Mouse (Mus musculus) urinary bladder, adult 2 months (tissue): ENCODE measurements around the gene Cabcoco1. TPM values are rescaled to one million over a fixed set of nuclear protein-coding genes. Genes with fewer than 3 reads are reported as not detected.

Experiments
- DNase-seq: peaks from one replicate; pipeline ENCODE4 v3.0.0; 2022; ENCODE audit warnings: low spot score
- polyA plus RNA-seq: library from polyadenylated mRNA; depleted of rRNA; stranded (reverse); fragments of >200 nt; gene quantifications from 2 replicates; pipeline ENCODE4 v1.2.3, GENCODE M21; 2012; rRNA removed

Cabcoco1 gene
- polyA plus RNA-seq: 2.6 and 3.6 TPM in 2 replicates

DNA sequence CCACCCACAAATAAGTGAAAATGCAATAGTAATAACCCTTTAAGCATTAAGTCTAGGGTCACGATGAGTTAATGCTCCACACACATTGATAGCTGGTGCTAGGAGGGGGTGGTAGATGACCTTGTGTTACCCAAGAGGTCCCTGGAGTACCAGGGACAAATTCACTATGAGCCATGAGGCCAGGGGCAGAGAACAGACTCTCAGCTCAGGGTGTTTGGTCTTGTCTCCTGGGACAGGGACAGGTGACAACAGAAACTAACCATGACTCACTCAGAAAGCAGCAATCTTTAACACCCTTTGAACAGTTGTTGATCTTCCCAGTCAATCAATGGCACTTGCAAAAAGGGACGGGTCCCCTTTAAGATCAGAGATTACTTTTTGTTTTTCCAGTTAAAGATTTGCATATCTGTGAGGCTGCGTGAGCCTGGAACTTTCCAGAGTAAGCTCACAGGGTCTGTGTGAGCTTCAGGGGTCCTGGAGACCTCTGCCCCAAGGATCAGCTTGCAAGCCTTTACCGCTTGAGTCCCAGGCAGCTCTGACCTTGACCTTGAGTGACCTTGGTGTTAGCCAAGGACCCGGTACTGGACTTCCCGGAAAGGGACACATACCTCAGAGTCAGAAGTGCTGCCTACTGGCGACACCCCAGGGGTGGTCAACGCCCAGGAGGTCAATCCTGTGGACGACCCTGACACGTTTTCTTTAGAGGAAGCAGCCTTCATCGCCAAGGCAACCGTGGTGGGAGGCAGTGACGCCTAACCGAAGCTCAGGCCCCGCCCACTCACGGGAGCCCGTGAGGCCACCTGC, at the start of gene Cabcoco1:
TSS of gene Cabcoco1 (minus strand) at position 758 of the 804 bp plus-strand sequence.
- peak; percentile 37 for DNase-seq

- DNase-seq: no peak
These were observed 48.0 kb upstream of the Cabcoco1 start for GRCm38 (mm10) chr10:68589530-68590252.

- DNase-seq: no peak
These were observed 45.8 kb upstream of the Cabcoco1 start for GRCm38 (mm10) chr10:68587416-68588040.

- DNase-seq: no peak
These were observed 35.6 kb upstream of the Cabcoco1 start for GRCm38 (mm10) chr10:68577321-68577720.

DNA sequence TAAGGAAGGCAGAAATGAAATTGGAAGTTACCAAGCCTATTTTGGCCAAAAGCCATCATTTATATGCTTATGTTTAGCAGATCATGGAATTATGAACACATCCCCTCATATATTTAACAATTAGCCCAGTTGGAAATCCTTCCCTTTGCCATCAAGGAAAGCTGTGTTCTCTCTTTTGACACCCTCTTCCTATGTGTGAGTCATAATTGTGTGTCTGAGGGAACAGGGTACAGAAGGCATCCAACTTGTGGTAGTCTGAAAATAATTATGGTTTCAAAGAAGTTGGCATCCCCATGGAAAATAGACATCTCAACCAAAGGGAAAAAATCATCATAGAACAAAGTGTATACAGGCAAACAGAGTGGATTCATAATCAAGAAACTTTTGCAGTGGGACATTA, 26.5 kb upstream of the Cabcoco1 start:
- DNase-seq: no peak

DNA sequence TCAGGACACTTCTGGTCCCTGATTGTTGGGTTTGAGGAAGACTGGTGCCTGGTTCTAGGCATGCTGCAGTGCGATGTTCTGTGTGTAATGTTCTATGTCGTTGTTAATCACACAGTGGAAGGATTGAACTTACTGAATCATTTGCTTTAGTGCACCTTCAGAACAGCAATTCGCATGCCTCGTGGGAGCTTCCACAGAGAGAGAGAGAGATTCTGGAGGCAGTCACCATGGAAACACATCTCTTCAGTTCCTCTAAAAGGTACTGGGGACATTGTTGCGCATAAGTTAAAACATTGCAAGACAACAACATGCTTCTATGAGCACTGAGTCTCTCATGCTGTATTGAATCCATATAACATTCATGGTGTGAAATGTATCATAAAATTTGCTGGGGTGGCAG, 20.6 kb upstream of the Cabcoco1 start:
- no peak for DNase-seq

DNA sequence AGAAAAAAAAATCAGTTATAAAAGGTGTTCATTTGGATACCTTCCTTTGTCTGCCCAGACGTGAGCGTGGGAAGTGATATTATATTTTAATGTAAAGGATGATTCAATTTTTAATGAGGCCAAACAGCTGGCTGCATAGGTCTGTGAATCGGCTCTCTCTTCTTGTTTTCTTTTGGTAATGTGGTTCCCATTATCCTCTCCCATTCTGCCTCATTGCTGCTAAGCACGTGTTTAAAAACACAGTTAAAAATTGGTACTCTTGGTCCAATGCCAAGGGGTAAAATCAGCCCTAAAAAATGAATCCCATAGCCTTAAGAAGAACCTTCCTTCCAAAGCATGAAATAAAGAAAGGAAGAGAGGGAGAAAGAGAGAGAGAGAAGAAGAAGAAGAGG, 17.1 kb upstream of the Cabcoco1 start:
- no peak for DNase-seq

GRCm38 (mm10) chr10:68558105-68558827, 16.6 kb upstream of the Cabcoco1 start:
- no peak for DNase-seq

DNA sequence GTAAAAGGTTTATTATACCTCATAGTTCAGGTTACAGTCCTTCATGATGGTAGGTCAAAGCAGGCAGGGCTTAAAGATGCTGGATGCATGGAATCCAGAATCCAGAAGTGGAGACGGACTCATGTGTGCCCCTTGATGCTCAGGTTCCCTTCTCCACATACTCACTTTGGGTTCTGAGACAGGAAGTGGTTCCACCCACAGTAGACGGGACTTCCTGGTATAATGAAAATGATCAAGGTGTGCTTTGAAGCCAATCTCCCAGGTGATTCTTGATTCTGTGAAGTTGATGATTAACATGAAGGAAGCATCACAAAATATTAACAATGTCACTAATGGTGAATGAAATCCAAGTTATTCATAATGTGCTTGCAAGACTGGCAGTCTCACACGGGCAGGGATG, 12.0 kb upstream of the Cabcoco1 start:
- DNase-seq: no peak

GRCm38 (mm10) chr10:68552556-68552955, 10.9 kb upstream of the Cabcoco1 start:
- no peak for DNase-seq

GRCm38 (mm10) chr10:68551316-68551715, 9.6 kb upstream of the Cabcoco1 start:
- DNase-seq: no peak

GRCm38 (mm10) chr10:68550668-68551267, 9.1 kb upstream of the Cabcoco1 start:
- DNase-seq: no peak

- no peak for DNase-seq
These were observed 1.4 kb upstream of the Cabcoco1 start for GRCm38 (mm10) chr10:68543107-68543506.

GRCm38 (mm10) chr10:68541943-68542420, 286 bp upstream of the Cabcoco1 start:
- no peak for DNase-seq

GRCm38 (mm10) chr10:68540612-68541011, 1.1 kb downstream of the Cabcoco1 start:
- DNase-seq: no peak

- no peak for DNase-seq
These were observed 4.3 kb downstream of the Cabcoco1 start for GRCm38 (mm10) chr10:68537261-68537950.

- no peak for DNase-seq
These were observed 12.2 kb downstream of the Cabcoco1 start for GRCm38 (mm10) chr10:68529364-68530049.

GRCm38 (mm10) chr10:68528958-68529357, 12.7 kb downstream of the Cabcoco1 start:
- DNase-seq: no peak

DNA sequence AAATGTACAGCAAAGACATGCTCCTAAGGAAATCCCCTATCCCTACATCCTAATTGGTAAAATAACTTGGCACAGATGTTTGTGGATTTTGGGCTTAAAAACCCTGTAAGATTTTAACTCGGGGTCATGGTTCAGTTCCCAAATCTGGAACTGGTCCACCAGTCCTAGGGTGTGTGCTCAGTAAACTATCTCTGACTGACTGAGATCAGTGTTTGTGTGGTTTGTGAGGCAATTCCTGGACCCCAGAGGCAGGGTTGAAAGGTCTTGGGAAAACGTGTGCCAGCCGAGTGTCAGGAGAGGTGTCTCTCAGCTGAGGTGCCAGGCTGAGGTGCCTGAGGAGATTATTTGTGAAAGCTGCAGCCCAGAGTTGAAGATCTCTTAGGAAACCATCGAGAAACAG, 19.6 kb downstream of the Cabcoco1 start:
- no peak for DNase-seq

GRCm38 (mm10) chr10:68512433-68513019, 29.2 kb downstream of the Cabcoco1 start:
- DNase-seq: no peak
